Mouse (Mus musculus): ENCODE data around the gene Mrpl48.
"Not testable (repeated sequence)": the region's sequence is repeated elsewhere in the genome, so short reads cannot be mapped to it uniquely, and the experiment has no call there.

Gene Mrpl48

DNA sequence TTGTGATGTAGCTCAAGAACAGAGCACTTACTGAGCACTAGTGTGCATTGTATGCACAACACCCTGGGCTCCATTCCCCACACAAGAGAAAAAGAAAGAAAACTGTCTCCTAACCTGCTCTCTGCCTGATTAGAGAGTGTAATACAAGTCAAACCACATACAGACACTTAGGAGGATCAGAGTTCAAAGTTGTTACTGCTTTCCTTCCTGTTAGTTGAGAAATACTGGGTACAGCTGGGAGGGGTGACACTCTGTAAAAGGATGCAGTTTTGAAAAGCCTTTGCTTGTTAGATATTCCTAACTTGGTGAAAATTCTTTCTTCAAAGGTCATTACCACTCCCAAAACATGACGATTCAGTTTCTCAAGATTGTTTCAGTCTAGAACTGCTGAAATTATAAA lies 18.3 kb downstream of the Mrpl48 start:
- no peak for DNase-seq (ENCODE audit: low spot score)

DNA sequence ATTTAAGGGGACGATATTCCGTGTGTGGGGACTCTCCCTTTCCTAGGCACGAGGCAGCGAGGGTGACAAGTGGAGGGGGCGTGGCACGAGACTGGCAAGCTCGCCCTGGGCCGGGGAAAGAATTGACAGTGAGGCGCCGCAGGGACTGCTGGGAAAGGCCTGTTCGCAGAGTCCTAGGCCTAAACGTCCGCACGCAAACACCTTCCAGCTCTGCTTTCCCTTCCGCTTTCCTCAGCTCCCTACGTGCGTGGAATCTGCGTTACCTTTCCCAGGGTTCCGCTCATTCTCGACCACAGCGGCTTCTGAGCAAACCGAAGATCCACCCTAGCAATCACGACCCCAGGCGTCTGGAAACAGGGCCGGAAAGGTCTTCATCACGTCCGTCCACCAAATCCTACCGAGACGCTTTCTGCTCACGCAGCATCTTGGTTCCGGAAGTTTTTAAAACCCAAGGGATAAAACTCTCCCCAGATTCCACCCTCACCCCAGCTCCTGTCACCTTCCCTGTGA lies 25.3 kb downstream of the Mrpl48 start:
- peak; percentile 80 for DNase-seq (ENCODE audit: low spot score)

DNA sequence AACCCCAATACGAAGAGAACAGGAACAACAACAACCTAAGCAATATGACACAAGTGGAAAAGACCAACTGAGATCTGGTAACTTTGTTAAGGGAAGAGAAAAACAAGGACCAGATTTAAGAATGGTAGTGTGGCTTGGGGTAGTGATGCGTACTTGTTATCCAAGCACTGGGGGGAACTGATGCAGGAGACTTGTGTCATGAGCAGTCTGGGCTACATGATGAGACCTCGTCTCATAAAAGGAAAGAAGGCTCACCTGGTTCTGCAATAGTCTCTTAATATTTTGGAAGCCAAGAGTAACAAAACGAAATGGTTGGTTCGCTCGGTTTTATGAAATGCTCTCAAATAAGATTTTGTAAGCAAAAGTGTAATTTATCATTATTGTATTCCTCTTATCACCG lies 25.9 kb downstream of the Mrpl48 start:
- DNase-seq (ENCODE audit: low spot score) = no peak

DNA sequence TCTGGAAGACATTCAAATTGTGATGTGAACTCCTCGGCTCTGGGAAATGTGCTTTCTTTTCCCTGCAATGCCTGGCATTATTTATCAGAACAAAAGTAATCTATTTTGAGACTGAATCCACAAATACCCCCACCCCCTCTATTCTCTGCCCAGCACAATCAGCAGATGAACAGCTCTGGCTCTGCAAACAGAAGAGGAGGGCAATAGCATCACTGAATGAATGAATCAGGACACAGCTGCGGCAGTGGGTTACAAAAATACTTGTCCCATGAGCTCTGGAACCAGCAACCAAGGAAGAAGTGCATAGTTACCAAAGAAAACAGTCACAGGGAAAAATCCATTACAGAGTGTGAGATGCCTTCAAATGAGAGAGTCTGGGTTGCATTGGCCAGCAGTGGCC lies 29.3 kb downstream of the Mrpl48 start:
- DNase-seq (ENCODE audit: low spot score) = no peak

DNA sequence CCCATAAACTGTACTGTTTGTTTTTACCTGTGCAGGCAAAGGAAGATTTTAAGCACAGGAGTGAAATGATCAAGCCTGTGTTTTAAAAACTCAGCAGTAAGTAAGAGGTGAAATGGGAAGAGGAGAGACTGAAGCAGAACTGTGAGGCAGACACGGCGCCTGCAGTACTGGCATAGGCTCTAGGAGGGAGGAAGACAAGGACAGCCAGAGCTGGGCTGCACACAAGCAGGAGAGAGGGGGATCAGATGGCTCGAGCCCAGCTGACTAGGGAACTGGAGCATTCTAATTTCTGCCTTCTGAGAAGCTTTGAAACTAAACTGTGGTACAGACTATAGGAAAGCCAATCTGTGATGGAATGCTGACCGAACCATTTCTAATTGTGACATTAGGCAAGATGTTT lies 35.4 kb downstream of the Mrpl48 start:
- DNase-seq (ENCODE audit: low spot score) = no peak

DNA sequence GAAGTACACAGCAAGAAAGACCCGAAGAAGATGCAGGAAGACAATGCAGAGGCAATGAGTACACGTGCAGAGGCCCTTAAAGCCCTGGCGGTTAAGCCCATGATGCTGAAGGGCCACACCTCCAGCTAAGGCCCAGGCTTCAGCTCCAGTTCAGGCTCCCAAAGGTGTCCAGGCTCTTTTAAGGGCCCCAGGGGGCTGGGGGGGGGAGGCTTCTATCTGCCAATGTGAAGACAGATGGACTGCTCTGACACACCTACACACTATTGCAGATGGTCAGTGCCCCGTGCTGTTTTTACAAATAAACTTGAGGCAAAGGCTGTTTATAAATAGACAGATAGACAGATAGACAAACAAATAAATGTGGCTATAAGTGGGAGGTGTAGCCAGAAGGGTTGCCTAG lies 36.0 kb downstream of the Mrpl48 start:
- no peak for DNase-seq (ENCODE audit: low spot score)

DNA sequence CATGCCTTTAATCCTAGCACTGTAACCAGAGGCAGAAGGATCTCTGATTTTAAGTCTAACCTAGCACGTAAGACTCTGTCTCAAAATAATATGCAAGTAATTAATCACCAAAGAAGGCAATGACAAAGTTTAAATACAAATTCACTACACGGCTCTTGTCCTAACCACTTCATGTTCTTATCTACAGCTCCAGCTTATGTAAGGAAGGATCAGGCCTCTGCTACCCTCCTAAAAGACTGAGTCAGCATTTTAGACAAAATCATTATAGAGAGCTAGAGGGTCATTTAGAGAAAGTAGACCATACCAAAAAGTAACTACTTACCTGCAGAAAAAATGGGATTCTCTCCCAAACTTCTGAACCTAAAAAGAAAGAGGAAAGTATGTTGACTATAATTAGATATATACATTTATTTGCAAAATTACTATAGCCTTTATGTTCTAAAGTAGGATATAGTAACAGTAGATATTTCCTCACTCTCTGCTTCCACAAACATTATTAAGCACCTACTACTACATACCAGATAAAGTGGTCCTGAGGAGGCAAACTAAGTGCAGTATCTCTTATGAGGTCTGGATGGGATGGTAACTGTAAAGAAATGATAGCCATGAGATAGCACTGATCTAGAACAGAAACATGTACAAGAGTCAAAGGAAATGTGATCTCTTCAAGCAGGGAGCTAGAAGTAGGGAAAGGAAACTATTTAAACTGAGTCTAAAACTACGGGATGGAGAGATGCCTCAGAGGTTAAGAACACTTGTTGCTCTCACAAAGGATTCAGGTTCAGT lies 37.0 kb downstream of the Mrpl48 start:
- DNase-seq (ENCODE audit: low spot score) = no peak

DNA sequence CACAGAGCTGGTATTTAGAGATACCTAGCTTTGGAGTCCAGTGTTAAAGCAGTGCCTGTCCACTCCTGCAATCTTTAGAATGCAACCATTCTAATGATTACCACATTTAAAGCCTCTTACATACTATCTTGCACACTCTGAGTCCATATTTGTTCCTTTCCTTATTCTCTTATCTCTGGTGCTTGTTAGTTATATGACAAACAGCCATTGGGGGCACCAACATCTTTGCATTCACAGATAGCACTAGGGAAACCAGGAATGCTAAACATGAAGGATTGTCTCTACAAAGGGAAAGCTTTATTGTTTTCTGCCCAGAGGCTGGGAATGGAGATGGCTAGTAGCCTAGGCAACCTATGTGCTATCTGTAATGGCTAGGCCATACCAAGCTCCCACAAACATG lies 38.2 kb downstream of the Mrpl48 start:
- DNase-seq (ENCODE audit: low spot score) = no peak

DNA sequence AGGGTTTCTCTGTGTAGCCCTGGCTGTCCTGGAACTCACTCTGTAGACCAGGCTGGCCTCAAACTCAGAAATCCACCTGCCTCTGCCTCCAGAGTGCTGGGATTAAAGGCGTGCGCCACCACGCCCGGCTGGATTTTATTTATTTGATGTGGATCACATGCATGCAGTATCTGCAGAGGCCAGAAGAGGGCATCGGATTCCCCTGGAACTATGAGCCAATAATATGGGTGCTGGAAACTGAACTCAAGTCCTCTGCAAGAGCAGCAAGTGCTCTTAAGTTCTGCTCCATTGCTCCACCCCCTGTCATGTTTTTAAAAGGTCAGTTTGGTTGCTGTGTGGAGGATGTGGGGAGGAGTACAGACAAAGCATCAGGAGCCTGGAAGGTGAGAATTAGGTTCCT lies 40.9 kb downstream of the Mrpl48 start:
- DNase-seq (ENCODE audit: low spot score) = not testable (repeated sequence)

DNA sequence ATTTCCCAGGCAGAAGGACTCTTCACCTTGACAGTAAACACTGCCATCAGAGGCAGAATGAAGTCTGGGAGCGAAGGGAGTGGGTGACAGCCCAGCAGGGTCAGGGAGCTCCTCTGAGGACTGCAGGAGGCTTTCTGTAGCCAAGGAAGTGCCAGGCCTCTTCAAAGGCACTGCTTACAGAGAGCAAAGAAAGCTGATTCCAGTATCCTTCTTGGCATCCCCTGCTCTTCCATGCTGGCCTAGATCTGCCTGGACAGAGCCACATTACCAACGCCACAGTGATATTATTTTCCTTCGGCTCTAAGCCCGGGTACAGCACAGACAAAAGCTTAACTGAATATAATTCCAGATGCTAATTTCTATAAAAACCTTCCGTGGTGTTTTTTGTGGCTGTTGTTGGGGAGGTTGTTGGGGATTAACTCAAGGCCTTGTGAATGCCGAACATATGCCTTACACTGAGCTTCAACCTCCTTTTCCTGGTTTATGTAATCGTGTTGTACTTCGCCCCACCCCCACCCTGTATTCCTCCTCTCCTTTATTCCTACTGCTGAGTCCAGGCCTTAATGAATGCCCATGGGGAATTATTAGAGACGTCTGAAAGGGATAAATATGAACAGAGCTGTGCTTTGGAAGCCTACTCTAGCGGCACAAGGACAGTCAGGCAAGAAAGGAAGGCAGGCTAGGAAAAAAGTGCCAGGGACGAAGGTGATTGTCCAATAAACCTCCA lies 46.1 kb downstream of the Mrpl48 start:
- DNase-seq (ENCODE audit: low spot score) = no peak

DNA sequence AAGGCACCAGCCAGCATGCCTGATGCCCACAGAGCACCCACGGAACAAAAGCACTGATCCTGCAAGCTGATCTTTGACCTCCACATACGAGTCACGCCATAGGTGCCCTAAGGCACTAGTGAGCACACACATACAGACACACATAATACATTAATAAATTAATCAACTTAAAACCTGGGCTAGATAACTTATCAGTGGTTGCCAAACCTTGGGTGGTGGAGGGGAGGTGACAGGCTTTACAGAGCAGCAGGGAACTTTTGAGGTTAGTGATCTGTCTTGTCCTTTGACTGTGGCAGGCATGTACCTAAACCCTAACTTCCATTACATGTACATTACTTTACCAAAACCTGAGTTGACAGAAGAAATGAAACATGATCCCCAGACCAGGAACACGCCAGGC lies 48.8 kb downstream of the Mrpl48 start:
- DNase-seq (ENCODE audit: low spot score) = no peak

DNA sequence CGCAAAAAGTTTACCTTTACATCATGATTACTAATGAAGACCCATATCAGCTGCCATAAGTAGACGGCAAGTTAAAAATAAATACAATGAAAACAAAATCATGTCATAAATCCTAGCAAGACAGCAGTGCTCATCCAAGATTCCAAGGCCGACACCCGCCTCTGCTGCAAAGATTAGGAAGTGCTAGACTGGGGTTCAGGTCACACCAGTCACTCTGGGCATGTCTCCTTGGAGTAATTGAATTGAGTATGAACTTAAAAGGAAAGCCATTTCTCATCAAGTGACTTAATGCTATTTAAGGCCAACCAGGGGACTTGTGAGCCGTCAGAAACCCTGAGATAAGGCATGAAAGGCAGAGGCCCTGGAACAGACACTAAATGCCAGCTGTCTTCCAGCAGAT lies 50.9 kb downstream of the Mrpl48 start:
- no peak for DNase-seq (ENCODE audit: low spot score)

DNA sequence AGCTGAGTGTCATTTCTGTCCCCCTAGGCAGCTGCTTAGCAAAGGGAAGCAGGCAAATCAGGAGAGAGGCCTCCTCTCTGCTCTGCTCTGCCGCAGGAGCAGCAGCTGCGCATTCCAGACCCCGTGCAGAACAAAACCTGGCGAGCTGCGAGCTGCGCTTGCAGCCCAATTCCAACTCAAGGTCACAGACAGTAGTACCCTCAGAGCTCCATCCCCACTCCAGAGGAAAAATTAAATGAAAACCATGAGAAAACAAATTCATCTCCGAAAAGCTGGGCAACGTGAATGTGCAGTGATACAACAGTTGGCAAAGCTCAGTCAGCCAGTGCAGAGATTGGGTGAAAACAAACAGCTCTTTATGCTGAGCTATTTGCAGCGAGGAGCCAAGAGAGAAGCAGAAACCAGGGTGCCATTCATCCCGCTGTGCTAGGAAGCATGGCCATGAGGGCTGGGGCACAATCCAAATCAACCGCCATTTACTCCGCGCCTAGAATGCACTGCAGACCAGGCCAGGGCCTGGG lies 52.6 kb downstream of the Mrpl48 start:
- DNase-seq (ENCODE audit: low spot score) = no peak

DNA sequence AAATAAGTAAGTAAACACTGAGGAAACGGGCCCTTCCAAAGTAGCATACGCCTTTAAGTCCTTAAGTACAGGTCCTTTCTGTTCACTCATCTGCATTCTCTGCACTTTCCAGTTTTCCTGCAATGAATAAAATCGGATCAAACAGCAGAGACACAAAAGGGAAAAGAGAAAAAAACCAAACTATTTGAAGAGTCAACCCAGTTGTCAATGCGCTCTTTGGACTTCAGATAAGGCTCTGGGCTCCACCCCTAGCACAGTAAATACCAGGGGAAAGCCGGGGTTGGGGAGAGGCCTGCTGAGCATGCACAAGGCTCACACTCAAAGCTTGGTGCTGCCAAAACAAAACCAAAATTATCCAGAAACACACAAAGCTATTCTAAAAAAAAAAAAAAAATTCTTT lies 53.2 kb downstream of the Mrpl48 start:
- DNase-seq (ENCODE audit: low spot score) = no peak

DNA sequence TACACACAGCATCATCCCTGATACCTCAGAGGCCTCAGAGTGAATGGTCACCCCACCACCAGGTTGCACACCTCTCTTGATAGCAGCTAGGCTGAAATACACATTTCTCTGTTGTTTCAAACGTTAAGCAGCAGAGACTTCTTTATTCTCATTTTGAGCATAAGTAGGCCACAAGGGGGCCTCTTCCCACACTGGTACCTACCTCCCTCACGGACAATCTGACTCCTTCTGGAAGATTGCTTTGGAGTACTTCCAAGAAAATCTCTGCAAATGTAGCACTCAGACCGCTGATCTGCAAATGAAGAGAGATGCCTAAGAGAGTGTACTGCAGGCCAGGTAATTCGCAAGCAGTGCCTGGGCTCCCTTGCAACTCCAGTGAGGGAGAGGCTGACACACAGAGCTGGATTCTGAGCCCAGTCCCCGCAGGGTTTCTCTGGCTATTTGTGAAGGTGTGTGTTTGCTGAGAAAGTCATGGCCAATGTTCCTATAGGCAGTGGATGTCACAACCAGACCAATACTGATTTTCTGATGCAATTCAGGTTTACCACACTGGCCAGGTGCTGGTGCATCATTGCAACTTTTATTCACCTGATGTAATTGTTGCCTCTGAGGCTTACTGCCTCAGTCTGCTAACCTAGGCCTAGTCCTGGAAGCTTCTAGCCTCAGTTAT lies 57.6 kb downstream of the Mrpl48 start:
- no peak for DNase-seq (ENCODE audit: low spot score)

DNA sequence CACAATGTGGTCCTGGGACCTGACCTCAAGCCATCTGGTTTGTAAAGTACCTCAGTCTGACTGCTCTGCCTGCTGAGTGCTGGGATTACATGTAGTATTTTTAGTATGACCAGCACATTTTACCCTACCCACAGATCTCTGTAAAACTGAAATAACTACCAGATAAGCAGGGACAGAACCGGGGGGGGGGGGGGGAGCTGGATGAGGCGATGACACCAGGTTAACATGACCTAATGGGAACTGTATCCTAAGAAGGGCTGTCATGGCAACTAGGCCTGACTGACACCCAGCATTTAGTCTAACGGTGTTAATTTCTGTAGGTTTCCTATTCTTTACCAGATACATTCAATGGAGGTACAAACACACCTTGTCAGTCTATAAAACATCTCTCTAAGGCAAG lies 58.3 kb downstream of the Mrpl48 start:
- DNase-seq (ENCODE audit: low spot score) = no peak

DNA sequence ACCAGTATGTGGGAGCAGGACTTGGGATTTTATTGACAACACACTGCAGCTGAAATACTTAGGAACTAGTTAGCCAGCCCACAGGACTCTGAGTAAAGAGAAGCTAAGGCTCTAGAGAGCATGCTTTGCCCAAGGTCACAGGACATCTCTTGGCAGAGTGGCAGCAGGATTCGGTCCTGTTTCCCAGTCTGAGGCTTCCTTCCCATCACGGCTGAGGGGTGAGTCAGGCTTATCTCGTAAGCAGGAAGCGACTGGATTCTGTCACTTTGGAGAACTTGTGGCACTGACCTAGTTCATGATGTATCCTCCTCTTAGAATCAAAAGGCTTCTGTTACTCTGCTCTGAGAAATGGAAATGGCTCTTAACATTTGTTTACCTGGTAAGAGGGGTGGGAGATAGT lies 60.5 kb downstream of the Mrpl48 start:
- DNase-seq (ENCODE audit: low spot score) = no peak

DNA sequence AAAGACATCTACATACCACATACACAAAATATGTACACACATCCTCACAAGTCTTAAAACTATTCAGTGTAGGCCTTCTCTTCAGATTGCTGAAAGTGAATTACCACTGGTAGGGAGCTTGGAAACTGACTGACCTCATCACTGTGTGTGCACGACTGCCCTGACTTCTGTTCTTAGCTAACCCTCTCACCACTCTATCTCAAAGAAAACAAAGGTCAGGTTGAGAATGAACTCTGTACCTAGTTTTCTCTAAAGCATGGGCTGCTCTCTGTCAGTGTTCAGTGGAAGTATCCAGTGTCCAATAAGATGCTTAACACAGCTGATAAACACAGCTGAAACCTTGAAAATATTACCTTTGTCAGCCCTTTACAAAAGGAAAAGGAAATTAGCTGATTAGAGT lies 63.7 kb downstream of the Mrpl48 start:
- no peak for DNase-seq (ENCODE audit: low spot score)

DNA sequence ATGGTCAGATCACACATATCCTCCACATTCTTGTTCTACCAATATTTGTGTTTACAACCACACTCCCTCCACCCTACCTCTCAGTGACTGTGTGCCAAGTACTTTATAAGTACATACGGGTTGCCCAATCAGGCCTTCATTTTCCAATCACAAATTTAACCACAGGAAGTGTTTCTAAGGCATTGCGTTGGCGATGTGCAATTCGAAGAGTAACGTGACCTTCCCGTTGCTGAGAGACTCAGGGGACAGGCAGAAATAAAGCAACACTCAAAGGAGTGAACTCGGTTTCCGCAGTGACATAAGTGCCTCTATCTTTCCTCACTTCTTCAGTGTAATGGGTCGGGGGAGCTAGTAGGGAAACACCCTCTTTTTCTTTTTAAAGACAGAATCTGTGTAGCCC lies 68.6 kb downstream of the Mrpl48 start:
- no peak for DNase-seq (ENCODE audit: low spot score)

DNA sequence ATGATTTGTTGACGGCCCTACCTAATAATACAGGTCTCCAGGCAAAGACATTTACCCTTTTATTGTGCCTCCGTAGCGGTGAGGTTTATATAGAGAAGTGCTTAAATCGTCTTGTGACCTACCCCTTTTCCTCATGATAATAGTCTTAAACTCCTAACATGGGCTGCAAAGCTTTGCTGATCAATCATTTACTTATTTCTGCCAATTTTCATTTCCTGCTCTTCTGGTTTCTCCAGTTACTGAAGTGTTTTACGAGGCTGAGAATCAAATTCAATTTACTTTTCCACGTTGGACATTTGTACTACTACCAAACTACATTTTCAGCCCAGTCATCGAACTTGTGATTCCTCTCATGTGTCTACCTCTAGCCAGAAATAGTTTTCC lies 70.6 kb downstream of the Mrpl48 start:
- no peak for DNase-seq (ENCODE audit: low spot score)

DNA sequence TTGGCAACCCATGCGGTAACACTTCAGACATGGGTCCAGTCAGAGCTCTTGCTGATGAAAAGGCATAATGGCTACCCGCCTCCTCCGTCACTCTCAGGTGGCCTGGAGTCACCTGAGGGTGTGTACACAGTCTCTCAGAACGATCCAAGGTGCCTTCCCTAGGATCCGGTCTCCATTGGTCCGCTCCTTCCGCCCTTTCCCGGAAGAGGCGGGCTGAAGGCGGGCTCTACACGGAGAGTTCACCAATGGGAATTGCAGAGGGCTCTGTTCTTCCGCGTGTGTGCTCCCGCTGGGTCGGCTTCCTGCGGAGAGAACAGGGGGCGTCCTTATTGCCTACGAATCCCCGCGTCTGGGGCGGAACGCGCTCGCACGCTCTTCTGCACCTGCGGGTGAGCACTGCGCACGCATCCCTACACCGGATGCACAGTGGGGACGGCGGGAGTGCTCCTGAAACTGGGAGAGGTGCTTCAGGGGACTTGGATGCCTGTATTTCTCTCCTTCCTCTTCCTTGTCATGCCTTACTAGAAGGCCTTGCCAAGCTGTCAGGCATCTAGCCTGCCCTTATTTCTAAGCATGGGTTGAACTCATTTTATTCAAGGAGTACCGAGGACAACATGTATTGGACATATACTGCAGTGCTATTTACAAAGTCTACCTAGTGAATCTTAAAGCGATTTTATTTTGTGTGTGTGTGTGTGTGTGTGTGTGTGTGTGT lies 71.1 kb downstream of the Mrpl48 start, which contains the start of gene Coa4:
Coa4 (plus strand) TSS at position 268 of the 715 bp plus-strand sequence.
- peak; percentile 55 for DNase-seq (ENCODE audit: low spot score)

DNA sequence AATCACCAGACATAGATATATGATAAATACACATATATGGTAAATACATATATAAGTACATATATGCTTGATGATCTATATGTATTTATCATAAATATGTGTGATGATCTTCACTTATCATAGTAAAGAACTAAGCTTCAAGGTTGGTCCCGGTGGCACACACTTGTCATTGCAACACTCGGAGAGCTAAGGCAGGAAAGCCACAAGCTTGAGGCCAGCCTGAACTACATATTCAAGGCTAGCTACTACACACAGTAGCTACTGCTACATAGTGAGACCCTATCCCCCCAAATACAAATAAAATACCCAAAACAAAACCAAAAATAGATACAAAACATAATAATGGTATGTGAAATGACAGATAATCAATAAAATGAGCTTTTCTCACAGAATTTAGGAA lies 72.3 kb downstream of the Mrpl48 start:
- no peak for DNase-seq (ENCODE audit: low spot score)

All from ovary, postnatal 14 days (tissue).